Mouse (Mus musculus) adrenal gland, postnatal 4 days (tissue): ENCODE results near the gene Atp11a. TPM values are rescaled to one million over a fixed set of nuclear protein-coding genes. Genes with fewer than 3 reads are reported as not detected.

Source experiments
- DNase-seq, 2 experiments: peaks; one replicate each; pipeline ENCODE4 v3.0.0; 2021 to 2022; ENCODE audit warnings: low spot score in 2 of 2, mixed read lengths in 2 of 2
- total RNA-seq, 2 experiments: library from RNA; stranded (reverse); gene quantifications; 2 replicates each; pipeline ENCODE4 v1.2.3; 2021

Gene Atp11a
- total RNA-seq, 2 experiments from 2014 or later = 79.4 to 92.9 TPM

GRCm38 (mm10) chr8:12903790-12904415, 147.1 kb downstream of the Atp11a start:
- DNase-seq = no peak

GRCm38 (mm10) chr8:12905122-12905521, 148.3 kb downstream of the Atp11a start:
- DNase-seq = no peak

DNA sequence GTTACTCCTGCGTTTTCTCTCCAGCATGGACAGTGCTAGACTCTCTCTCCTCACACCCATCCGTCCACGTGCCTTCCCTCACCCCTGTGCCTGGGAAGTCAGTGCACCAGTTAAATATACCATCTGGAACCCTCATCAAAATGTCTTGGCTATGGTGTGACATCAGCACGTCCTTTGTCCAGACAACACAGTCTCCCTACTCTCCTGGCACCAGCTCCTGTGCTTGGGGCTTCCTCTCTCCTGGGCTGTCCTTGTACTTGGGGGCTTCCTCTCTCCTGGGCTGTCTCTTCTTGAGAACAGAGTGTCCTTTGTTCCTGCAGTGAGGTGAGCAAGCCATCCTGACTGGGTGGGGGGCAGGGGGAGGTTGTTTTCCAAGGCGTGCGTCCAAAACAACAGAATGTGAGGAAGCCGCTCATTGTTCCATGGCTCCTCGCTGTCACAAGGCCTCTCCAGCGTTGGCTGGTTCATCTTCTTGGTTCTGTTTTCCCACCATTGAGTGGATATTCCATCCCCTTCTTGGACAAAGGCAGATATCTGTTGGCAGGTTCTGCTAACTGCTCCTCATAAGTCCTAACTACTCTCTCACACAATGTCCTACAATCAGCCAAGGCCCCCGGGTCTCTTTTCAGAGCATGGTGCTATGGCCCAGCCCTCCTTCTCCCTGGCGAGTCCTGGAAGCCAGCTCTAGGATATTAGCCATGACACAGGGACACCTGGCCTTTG, 148.9 kb downstream of the Atp11a start:
- DNase-seq = no peak

DNA sequence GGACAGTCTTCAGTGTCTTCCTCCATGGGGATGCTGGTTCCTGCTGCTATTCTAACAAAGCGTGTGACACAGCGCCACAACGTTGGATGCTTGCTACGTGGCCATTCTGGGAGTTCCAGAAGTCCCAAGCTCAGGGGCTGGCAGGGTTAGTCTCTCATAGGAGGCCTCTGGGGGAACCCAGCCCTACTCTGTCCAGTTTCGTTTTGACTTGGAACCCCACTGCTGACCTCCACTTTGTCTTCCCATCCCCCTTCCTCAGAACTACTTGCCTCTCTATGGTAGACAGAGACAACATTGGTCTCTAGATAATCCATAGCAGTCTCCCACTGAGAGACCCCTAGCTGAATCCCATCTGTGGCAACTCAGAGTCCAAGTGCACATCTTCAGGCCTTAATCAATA, 149.8 kb downstream of the Atp11a start:
- DNase-seq = no peak

GRCm38 (mm10) chr8:12907730-12908129, 150.9 kb downstream of the Atp11a start:
- DNase-seq = no peak

GRCm38 (mm10) chr8:12912011-12912410, 155.2 kb downstream of the Atp11a start:
- no peak for DNase-seq

- no peak for DNase-seq
Measured at GRCm38 (mm10) chr8:12915187-12916006, 158.6 kb downstream of the Atp11a start.

DNA sequence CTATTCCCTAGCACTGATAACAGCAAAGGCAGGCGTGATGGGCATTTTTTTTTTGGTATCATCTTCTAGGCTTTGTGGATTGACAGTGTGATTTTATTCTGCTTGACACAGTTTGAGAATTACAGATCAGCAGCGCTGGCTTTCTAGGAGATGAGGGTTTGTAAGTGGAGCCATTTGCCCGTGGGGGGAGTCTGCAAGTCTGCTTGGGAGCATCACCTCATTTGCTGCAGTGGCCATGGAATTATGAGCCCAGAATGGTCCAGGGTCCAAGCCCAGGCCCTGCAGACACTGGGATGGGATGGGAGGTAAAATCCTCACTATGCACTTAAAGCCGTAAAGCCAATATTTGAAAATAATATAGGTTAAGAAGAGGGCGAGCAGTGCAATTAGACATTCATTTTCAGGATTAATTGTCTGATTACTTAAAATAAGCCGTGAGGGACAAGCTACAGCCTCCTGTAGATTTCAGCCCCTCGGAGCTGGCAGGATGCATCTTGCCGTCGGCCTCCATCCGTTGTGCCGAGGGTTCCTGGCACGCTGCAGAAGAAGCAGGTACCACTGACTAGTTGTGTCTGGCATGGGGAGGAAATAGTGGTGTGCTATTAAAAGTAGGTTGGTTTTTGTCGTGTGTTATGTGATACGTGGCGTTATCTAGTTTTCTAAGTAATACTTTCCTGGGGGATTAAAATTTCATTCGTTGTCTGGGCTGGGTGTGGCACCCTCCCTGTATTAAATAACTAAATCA, 159.5 kb downstream of the Atp11a start:
- no peak for DNase-seq

DNA sequence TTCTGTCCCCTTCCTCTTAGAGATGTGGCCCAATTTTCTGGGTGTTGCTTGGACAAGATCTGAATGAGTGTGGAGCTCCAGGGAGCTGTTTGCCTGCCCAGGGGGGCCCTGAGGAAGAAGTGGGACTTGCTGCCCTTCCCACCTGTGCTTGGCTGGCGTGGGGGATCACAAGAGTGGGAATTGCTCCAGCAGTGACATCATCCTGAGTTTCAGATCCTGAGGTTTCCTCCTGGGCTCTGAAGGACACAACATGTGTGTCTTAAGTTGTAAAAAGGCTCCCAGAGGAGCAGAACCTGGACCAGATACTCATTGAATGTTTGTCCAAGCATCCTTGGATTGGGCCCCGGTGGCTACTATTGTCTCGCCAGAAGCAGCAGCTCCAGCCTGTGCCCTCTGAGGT, 160.2 kb downstream of the Atp11a start:
- DNase-seq = no peak

DNA sequence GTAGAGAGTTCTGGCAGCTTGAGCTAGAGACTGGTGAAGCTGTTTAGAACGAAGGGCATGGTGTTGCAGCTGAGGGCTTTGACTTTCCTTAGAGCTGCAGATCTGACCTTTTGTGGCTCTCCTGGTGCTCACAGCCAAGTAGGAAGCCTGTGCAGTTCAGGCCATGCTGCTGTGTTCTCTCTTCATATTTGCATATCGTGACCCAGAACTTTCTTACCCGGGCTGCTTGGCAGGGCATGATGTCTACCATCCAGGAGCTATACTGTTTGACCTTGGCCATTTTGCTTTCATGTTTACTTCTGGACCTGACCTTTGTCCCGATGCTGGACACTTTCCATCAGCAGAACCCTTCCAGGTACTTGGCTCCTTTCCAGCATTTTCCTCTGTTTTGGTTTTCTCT, 161.0 kb downstream of the Atp11a start:
- DNase-seq = no peak

Other genes starting within 250 kb of the Atp11a start
- gene Spaca7, start 184.0 kb upstream of the Atp11a start, total RNA-seq = not detected
- 10 to 100 TPM; 47.5 to 48.7 TPM for gene Tubgcp3, start 84.8 kb upstream of the Atp11a start, total RNA-seq
- gene Mcf2l, start 116.8 kb downstream of the Atp11a start, total RNA-seq = 10 to 100 TPM; 37.7 to 49.5 TPM